Mouse (Mus musculus) embryonic stem cell, embryonic (primary cell): ENCODE data around the gene Abcb6.

Experiments used
- CTCF ChIA-PET, 4 experiments: fragments of 300-600 bp in 2 of 4; fragments of 350-600 bp in 2 of 4; sonication (Branson Sonifier 250); formaldehyde crosslinking; loops; one replicate each; lab custom pipeline; 2022; ENCODE audit warnings: inconsistent platforms in 2 of 4; lab: Charles Lee
- POLR2A ChIA-PET, 4 experiments: fragments of 300-600 bp in 2 of 4; fragments of 350-600 bp in 2 of 4; sonication (Branson Sonifier 250); formaldehyde crosslinking; loops; one replicate each; lab custom pipeline; 2022; ENCODE audit warnings: antibody characterized with exemption in 4 of 4, inconsistent platforms in 1 of 4; lab: Charles Lee

Gene Abcb6

DNA sequence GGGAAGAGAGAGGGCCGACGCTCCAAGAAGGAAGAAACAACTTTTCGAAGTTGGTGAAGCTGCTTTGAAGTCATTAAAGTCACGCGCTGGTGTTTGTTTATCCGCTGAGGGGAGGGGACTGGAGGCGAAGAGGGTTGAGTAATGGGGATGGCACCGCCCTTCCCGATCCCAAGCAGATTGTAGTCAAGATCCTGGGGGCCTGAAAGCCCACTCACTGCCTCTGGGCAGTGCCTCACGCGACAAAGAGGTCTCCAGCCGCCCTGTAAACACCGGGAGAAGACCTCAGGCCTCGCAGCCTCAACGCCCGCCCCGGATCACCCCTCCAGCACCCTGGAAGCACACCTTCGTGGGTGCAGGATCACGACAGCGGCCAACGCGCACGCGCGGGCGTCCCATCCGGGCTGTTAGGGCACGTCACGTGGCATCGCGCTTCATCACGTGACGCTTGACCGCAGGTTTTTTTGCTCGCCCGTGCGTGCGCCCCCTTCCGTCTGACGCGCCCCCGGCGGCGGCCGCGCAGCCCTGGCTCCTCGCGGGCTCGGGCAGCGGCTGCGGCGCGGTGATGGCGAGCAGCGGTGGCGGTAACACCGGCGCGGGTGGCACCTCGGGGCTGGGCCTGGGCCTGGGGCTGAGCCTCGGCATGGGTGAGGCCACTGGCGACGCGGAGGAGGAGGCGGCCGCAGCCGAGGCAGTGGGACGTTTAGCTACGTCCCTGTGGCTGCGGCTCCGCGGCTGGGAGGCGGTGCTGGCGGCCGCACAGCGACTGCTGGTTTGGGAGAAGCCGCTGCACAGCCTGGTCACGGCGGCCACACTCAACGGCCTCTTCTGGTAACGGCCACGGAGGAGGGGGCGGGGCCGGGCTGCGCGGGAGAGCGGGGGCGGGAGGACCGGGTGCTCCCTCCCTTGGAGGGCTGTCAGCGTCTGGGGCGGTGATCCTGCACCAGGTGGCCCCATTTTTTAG, 37.6 kb downstream of the Abcb6 start, which contains the start of the genes Cnppd1 and Retreg2:
Cnppd1 (minus strand) TSS at position 411 of the 961 bp plus-strand sequence.
Retreg2 (plus strand) TSS at position 478 of the 961 bp plus-strand sequence.
- ChIA-PET POLR2A (interaction anchor here in 2 of 4 experiments (0.7 to 3.2 kb wide), 17 partner anchors 17 to 175 kb away, joined by 3 to 13 read pairs (median 3); partner anchors contain the start of genes Ankzf1 (in 2 of the 2), Atg9a (in 2 of the 2), Zfand2b (in 2 of the 2) and Abcb6 (in 1 of the 2)), CTCF (interaction anchor here in 2 of 4 experiments (1.3 to 1.6 kb wide), 2 partner anchors 109 to 194 kb away, joined by 4 to 5 read pairs; no protein-coding TSS in a partner anchor)

DNA sequence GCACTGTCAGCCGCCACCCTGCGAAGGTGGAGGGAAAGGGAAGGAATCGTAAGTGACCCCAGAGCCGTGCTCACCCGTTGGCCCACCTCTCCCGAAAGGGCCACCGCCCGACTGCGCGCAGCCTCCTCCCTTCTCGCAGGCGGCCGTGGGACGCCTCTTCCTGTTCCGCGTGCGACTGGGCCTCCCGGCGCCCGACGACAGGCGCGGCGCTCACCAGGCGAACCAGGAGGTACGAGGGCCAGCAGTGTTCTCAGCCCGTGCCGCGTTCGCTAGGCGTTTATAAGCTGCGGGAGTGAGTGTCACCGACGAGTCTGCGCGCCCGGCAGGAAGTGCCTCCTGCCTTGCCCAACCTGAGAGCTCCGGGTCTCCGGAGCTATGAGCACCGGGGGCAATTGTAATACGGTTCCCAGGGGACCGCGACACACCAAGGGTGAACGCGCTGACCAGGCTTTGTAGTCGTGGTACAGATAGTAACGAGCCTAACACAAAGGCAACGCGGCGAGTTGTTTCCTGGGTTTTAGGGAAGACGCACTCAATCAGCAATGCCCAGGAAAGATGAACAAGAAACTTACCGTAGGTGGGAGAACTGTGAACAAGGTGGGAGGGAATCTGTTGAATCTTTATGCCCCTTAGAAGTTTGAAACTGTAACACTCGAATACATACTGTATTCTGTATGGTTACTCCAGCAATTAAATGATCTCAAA, 38.6 kb downstream of the Abcb6 start:
- ChIA-PET POLR2A (interaction anchor here in 2 of 4 experiments (0.9 to 3.2 kb wide), 18 partner anchors 16 to 214 kb away, joined by 3 to 13 read pairs (median 4); partner anchors contain the start of genes Ankzf1 (in 2 of the 2), Atg9a (in 2 of the 2), Abcb6 (in 1 of the 2) and Tuba4a (in 1 of the 2)), CTCF (interaction anchor here in 2 of 4 experiments (0.8 to 1.8 kb wide), 3 partner anchors 110 to 273 kb away, joined by 3 to 7 read pairs (median 4); no protein-coding TSS in a partner anchor)

DNA sequence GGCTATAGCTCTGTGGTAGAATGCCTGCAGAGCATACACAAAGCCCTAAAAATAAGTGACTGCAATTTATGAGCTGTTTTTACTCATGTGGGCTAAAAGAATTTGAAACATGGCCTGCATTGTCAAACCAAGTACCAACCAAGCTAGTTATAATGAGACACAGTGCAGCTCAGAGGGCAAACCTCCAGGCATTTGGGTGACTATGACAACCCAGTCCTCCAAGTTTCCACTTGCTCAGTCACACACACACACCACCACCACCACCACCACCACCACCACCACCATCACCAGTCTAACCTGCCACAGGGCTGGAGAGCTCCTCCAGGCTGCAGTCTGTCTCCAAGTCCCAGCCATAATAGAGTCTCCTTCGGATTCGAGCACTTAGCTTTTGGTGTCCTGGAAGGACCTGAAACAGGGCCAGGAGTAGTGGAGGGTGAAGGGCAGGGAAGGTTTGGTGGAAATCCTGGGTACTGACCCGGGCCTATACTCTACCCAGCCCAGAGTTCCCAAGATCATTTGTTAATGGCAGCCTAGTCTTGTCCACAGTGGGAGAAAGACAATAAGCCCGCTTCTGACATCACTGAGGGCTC, 39.5 kb downstream of the Abcb6 start:
- ChIA-PET POLR2A (interaction anchor here in 2 of 4 experiments (0.6 to 3.2 kb wide), 9 partner anchors 28 to 190 kb away, joined by 3 to 13 read pairs (median 5); partner anchors contain the start of genes Abcb6 (in 1 of the 2), Tuba4a (in 1 of the 2) and Zfand2b (in 1 of the 2)), CTCF (interaction anchor here in 3 of 4 experiments (0.6 to 1.8 kb wide), 8 partner anchors 10 to 286 kb away, joined by 3 to 7 read pairs (median 4); no protein-coding TSS in a partner anchor)

DNA sequence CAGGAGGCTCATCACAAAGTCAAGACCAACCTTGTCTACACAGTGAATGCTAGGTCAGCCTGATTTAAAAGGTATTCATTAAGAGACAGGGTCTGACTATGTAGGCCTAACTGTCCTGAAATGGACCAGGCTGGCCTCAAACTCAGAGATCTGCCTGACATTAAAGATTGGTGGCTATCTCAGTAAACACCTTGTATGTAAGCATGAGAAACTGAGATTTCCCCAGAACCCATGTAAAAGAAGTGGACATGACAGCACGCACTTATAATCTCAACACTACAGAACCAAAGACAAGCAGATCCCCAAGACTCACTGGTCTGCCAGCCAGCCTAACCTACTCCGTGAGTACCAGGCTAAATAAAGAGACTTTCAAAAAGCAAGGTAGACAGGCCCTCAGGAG, 41.7 kb downstream of the Abcb6 start:
- ChIA-PET POLR2A (interaction anchor here in 2 of 4 experiments (0.6 to 0.9 kb wide), 2 partner anchors 12 to 121 kb away, joined by 3 to 6 read pairs; no protein-coding TSS in a partner anchor), CTCF (no interaction called here)

DNA sequence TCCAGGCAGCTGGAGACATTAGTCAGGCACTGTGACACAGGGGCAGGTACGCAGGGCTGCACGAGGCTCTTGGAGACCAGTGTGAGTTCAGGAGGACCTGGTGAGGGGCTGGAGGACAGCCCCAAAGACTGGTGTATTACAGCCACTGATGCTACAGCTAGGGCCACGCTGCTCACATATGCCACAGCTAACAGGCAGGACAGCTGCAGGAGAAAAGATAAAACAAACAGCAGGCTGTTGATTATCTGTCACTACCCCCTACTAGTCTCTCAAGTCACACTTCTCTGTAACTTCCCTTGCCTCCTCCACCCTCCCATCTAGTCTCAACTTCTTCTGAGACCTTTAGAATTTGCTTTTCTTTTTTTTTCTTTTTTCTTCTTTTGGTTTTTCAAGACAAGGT, 43.5 kb downstream of the Abcb6 start:
- CTCF ChIA-PET, result no interaction called here
- POLR2A ChIA-PET, result interaction anchor here in 1 of 4 experiments (1.0 kb wide), 1 partner anchor 93 kb away, joined by 5 read pairs; no protein-coding TSS in a partner anchor

DNA sequence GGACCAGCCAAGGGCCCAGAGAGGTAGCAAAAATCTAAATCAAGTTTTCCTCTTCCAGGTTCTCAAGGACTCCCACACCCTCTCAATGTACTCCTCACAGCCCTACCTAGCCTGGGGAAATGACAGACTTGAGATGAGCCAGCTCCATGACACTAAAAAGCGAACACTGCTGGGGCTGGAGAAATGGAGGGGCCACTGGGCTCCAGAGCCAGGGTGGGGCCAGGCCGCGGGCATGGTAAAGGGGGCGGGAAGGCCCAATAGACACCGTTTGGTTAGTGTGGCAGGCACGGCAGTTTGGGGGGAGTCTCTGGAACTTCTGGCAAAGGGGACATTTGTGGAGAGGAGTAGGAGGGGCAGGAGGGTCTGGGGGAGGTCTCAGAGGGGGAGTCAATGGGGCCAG, 43.9 kb downstream of the Abcb6 start:
- CTCF ChIA-PET, result no interaction called here
- POLR2A ChIA-PET, result no interaction called here

DNA sequence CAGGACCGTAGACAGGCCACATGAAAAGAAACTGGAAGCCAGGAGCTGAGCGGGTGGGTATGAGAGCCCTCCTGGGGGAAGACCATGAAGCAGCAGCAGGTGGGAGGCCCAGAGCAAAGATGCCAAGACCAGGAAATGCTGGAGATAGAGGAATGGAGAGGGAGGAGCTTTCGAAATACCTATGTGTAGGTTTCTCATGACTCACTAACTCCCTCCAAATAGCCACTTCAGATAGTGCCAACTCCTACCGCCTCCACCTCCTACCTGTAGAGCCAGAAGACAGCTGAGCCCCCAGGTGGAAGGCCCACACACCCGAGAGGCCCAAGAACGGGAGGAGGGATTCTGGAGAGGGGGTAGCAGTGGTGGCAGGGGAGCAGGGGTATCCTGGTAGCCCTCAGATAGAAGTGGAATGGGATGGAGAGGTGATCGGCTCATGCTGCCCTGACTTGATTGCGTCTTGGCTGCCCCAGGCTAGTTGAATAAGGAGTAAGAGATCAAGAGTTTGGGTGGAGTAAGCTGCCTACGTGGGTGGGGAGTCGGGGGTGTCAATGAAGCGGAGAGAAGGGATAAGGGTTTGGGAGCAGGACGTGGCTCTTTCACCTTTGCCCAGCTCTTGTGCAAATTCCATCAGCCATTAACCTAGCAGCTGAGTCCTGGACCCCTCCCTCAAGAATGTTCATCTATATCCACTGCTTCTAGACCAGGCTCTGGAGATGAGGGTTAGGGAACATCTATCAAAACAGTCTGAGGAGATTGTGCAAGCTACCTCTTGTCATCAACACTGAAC, 46.6 kb downstream of the Abcb6 start, which contains the start of gene Slc23a3:
Slc23a3 (minus strand) TSS at position 470 of the 787 bp plus-strand sequence.
- CTCF ChIA-PET, result interaction anchor here in 3 of 4 experiments (0.5 to 1.2 kb wide), 3 partner anchors 117 to 121 kb away, joined by 3 to 6 read pairs (median 3); no protein-coding TSS in a partner anchor
- POLR2A ChIA-PET, result interaction anchor here in 2 of 4 experiments (0.7 to 1.2 kb wide), 2 partner anchors 112 to 118 kb away, joined by 3 to 5 read pairs; no protein-coding TSS in a partner anchor

DNA sequence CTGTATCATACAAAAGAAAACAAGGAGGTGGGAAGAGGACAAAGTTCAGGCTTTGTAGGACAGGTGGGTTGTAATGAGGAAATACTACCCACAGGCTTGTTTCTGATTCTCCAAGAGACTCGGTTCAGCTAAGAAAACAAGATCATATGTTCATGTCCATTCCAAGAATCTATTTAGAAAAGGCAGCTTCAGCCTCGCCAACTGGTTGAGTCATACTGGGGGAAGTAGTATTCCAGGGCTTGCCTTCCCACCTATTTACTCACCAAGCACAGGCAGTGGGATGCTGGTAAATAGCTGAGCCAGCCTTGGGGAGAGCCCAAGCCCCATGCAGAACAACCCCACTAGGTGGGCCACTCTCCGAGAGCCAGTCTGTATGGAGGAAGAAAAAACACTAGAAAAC, 51.6 kb downstream of the Abcb6 start:
- POLR2A ChIA-PET, result interaction anchor here in 1 of 4 experiments (0.5 to 2.0 kb wide), 2 partner anchors 188 to 307 kb away, joined by 3 to 5 read pairs; partner anchors contain the start of genes Dnpep and Gmppa
- CTCF ChIA-PET, result interaction anchor here in 2 of 4 experiments (1.0 to 1.3 kb wide), 3 partner anchors 112 to 128 kb away, joined by 3 to 4 read pairs (median 3); no protein-coding TSS in a partner anchor

DNA sequence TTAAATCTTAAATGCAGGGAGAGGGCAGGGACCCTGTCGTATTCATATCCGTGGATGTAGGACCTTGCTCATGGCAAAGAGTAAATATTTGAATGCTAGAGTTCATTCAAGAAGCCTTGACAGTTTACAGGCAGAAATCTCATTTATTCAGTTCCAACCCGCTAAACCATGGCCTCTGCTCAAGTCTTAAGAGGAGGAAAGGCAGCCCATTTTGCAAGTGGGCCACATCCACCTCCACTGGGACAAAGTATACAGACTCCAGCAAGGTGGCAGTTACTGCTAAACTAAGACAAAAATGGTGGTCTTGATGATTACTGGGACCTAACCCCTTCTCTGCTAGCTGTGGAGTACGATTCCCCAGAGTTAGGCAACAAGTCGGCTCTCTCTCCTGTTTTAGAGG, 54.8 kb downstream of the Abcb6 start:
- CTCF ChIA-PET, result no interaction called here
- POLR2A ChIA-PET, result interaction anchor here in 1 of 4 experiments (1.2 to 1.5 kb wide), 2 partner anchors 13 to 16 kb away, joined by 3 read pairs; no protein-coding TSS in a partner anchor

DNA sequence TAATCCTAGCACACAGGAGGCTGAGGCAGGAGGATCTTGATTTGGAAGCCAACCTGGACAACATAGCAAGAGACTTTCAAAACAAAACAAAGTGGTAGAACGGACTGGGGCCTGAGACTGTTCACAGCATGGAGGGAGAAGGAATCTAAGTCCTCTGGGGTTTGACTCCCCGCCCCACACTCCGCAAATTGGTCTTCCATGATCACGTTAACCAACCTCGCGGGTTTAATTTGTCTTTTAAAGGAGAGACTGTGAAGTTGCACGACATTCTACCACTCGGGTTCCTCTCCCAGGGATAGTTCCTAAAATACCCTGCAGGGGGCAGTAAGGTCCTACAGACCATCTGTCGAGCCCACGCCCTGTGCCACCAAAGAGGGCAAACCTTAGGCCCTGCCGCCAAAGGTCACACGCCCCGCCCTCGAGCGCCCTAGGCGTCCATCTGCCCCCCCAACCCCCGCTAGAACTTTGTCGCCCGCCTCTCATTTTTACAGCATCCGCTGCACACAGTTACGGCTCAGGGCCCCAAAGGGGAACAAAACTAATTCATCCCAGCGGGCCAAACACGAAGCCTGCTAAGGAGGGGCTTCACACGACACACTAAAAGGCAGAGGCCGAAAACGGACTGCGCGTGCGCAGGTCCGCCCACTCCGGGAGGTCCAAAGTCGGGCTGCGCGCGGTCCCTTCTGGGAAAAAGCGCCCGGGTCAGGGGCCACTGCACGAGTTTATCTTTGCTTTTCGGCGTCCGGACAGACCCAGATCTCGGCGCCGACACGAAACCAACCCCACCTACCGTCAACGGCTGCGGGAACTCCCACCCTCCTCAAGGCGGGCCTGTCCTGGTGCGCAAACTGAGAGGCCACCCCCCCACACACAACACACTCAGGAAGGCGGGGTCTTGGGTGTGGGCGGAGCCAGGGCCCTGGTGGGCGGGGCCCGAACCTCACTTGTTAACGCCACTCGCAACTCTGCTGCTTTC, 55.6 kb downstream of the Abcb6 start, which contains the start of gene Nhej1:
Nhej1 (minus strand) TSS at position 855 of the 976 bp plus-strand sequence.
- POLR2A ChIA-PET, result interaction anchor here in 2 of 4 experiments (0.6 to 1.0 kb wide), 2 partner anchors 120 to 127 kb away, joined by 3 read pairs; no protein-coding TSS in a partner anchor
- CTCF ChIA-PET, result interaction anchor here in 1 of 4 experiments (1.1 to 1.2 kb wide), 2 partner anchors 127 to 223 kb away, joined by 3 to 6 read pairs; no protein-coding TSS in a partner anchor

DNA sequence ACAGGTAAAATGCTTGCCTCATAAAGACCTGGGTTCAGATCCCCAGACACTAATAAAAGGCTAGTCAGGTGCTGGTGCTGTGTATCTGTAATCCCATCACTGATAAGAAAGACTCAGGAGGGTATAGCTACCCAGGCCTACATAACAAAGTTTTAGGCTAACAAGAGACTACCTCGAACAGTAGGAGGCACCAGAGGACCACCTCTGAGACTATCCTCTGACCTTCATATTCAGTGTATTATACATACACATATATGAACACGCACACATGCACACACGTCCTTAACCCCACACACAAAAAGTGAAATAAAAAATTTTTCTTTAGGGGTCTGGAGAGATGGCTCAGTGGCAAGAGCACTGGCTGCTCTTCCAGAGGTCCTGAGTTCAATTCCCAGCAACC, 58.0 kb downstream of the Abcb6 start:
- ChIA-PET CTCF (interaction anchor here in 2 of 4 experiments (0.6 to 1.2 kb wide), 9 partner anchors 67 to 342 kb away, joined by 3 to 7 read pairs (median 3); no protein-coding TSS in a partner anchor), POLR2A (no interaction called here)
